Mouse (Mus musculus) stomach, postnatal 0 days (tissue): ENCODE results near the gene Tnfrsf23.

Experiments
- CTCF ChIP-seq: IDR thresholded peaks from 2 replicates; pipeline ENCODE4 v1.5.1; 2016; ENCODE audit warnings: antibody characterized with exemption, low read depth, mild to moderate bottlenecking, moderate library complexity
- EP300 ChIP-seq: optimal IDR thresholded peaks from 2 replicates; pipeline ENCODE3; 2016; ENCODE audit warnings: antibody characterized with exemption

DNA sequence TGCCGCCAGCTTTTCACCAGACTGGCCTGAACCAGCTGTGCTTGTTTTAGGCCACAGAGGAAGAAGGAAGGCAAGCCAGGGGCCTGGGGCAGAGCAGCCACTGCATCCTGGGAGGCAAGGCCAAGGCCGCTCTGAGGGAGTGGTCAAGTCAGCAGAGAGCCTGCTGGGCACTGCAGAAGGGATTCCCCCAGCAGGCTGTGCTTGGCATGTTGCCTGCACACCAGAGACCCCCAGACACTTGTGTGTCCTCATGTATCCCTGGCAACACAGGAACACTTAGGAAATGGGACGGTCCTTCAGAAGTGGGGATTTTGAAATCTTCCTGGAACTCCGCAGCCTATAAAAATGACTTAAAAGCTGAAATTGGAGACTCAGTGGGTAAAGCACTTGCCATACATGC lies 26.4 kb upstream of the Tnfrsf23 start:
- no peak for TF ChIP-seq CTCF
- no peak for TF ChIP-seq EP300
